Mouse (Mus musculus): ENCODE data around the gene Foxc1. TPM values are rescaled to one million over a fixed set of nuclear protein-coding genes. Genes with fewer than 3 reads are reported as not detected.

The Foxc1 gene
- total and polyA plus RNA-seq, 3 experiments, result not detected

DNA sequence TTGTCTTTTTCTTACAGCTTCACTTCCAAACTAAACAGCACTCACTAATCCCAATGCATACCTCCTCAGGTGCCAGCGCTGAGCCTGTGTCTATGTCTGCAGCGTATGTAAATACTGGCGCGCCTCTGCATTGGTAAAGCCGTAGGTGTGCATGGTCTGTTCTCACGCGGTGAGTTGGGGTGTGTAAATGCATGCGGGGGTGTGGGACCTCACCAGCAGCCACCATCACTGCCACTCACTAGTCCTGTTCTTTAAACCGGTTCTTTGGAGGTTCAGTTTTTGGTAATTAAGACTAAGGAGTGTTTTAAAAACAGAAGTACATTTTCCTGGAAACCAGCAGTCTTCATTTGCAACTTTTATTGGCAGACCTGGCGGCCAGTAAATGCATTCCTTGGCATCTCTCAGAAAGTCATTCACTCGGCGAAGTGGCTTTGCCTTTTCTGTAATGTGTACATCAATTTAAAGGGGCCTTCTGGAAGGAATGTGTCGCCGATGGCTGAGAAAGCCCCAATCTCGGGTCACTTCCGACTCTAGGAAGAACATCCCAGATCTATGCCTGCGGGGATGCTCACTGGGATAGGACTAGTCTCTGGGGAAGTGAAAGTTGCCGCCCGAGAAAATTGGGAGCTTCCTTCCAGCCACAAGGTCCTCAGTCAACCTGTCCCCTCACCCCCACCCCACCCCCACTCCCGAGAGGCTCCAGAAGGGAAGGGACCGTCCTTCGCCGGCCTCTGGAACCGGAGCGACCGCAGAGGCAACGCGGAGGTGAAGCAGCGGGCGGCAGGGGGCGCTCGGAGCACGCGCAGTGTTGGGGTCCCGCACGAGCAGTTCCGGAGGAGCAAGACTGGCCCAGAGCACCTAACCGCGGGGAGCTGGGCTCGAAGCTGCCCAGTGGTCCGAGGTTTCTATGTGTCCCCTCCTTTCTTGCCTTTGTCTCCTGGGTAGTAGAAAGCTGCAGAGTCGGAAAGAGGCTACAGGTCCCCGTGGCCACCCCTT, 5.6 kb upstream of the Foxc1 start (continued):
- no peak for TF ChIP-seq ZMIZ1 (IDR thresholded peaks at IDR 0.05; ENCODE audit: low read depth, low read length)
- peak in 1 of 2 experiments; percentile 85; a peak in 3 of 4 replicates for TF ChIP-seq CTCF (conservative IDR thresholded peaks at IDR 0.05 in 1 of 2, IDR thresholded peaks at IDR 0.05 in 1 of 2; ENCODE audit: low read depth in 2 of 2, low read length in 2 of 2)
- peak; percentile 50 for TF ChIP-seq ZC3H11A (IDR thresholded peaks at IDR 0.05; ENCODE audit: low read depth, low read length)
- TF ChIP-seq HCFC1 (IDR thresholded peaks at IDR 0.05; ENCODE audit: low read depth, low read length), result no peak
- TF ChIP-seq MAX (IDR thresholded peaks at IDR 0.05; ENCODE audit: low read length), result no peak
- no peak for TF ChIP-seq POLR2AphosphoS2 (IDR thresholded peaks at IDR 0.05; ENCODE audit: low read depth, low read length)
- 0 out of 2 replicates have a peak, but pooled peaks have one; percentile 35 for TF ChIP-seq ELF1 (IDR thresholded peaks at IDR 0.05; ENCODE audit: low read depth, low read length)
- TF ChIP-seq POLR2A (IDR thresholded peaks at IDR 0.05; ENCODE audit: low read depth, low read length), result no peak
- no peak for TF ChIP-seq JUND (conservative IDR thresholded peaks at IDR 0.05; ENCODE audit: low read depth, low read length)
- no peak for TF ChIP-seq ZKSCAN1 (IDR thresholded peaks at IDR 0.05; ENCODE audit: borderline replicate concordance, low read depth, low read length)
- no peak for TF ChIP-seq IRF4 (IDR thresholded peaks at IDR 0.05; ENCODE audit: low read depth, low read length)

DNA sequence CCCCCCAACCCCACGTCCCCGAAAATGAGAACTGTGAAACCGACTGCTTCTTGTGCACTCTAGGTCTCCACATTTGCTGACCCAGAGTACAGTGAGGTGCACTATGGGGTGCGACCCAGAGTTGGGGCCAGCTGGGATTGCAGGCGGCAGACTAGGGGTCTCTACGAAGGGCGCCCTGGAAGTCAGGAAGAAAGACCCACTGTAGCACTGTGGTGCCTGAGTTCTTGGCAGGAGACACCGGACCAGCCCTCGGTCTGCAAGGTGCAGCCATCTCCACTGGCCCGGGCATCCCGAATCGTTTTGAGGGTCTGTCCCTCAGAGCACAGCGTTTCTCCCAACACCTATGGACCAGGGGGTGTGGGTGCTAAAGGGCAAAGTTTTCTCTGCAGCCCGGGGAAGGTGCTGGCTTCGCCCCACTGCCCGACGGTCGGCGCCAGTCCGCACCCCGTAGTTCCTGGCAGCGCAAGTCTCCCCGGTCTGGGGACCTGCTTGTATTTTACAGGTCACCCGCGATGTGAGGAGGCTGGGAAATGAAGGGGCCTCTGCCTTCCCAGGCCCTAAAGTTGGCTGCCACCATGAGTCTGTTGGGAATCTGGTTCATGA, 4.6 kb upstream of the Foxc1 start:
- no peak for DNase-seq (ENCODE audit: extremely low read depth)
- Histone ChIP-seq H3K4me3 (replicated peaks in 1 of 3; ENCODE audit: low read depth in 2 of 3, low read length in 2 of 3, poor library complexity in 1 of 3) (no peak overlapping the region), H3K4me1 (ENCODE audit: control insufficient read depth in 1 of 2, insufficient read depth in 2 of 2) (0 out of 4 replicates have a peak, but pooled peaks cover 0 to 5% of the 10 kb centered on the region in 2 experiments), H3K27me3 (replicated peaks) (no peaks in the 10 kb centered on the region), H3K36me3 (replicated peaks in 1 of 2; ENCODE audit: control insufficient read depth in 1 of 2, insufficient read depth in 1 of 2, low read length in 1 of 2) (no peaks in the 10 kb centered on the region), H3K27ac (ENCODE audit: insufficient read depth, low read depth) (no peak overlapping the region), H3K9ac (ENCODE audit: insufficient read depth, low read depth) (no peak overlapping the region), H3K79me2 (replicated peaks; ENCODE audit: control insufficient read depth, extremely low read depth, insufficient read depth, poor library complexity, severe bottlenecking) (no peaks in the 10 kb centered on the region), H3K4me2 (ENCODE audit: insufficient read depth, low read depth, poor library complexity, severe bottlenecking) (peak overlapping the region; percentile 90; the same call in 1 of the 2 replicates), H3K9me3 (replicated peaks; ENCODE audit: low read length) (peaks cover 4% of the 10 kb centered on the region)
- in situ Hi-C loops (cut with MboI; ENCODE audit: low pct_ligation_motif_present, low pct_unique_long_range_greater_than_20kb, low sequenced_read_pairs) (loop anchor here (10.0 to 25.0 kb wide), 2 partner anchors 410 to 613 kb away; no protein-coding TSS in a partner anchor), dilution Hi-C loops (cut with MboI; ENCODE audit: extremely low pct_ligation_motif_present, extremely low pct_unique_long_range_greater_than_20kb, low sequenced_read_pairs) (no loop called here)
- TF ChIP-seq USF2 (conservative IDR thresholded peaks at IDR 0.05; ENCODE audit: low read depth, low read length) (no peak), HCFC1 (IDR thresholded peaks at IDR 0.05; ENCODE audit: low read depth, low read length) (no peak), MAFK (IDR thresholded peaks at IDR 0.05; ENCODE audit: insufficient replicate concordance, low read length) (no peak), MEF2A (IDR thresholded peaks at IDR 0.05; ENCODE audit: borderline replicate concordance, low read depth, low read length) (no peak), PAX5 (IDR thresholded peaks at IDR 0.05; ENCODE audit: low read length) (no peak), TCF12 (IDR thresholded peaks at IDR 0.05; ENCODE audit: low read depth, low read length) (no peak), UBTF (IDR thresholded peaks at IDR 0.05; ENCODE audit: low read depth, low read length) (no peak)

Measured in CH12.LX (cell line).